Mouse (Mus musculus): Measurements from ENCODE around the gene Nupr1. TPM values are rescaled to one million over a fixed set of nuclear protein-coding genes. Genes with fewer than 3 reads are reported as not detected.
"Not testable (repeated sequence)": the region's sequence is repeated elsewhere in the genome, so short reads cannot be mapped to it uniquely, and the experiment has no call there.

Nupr1 gene
- total RNA-seq, 2 experiments from 2014 or later = 11.5 to 15.9 TPM

DNA sequence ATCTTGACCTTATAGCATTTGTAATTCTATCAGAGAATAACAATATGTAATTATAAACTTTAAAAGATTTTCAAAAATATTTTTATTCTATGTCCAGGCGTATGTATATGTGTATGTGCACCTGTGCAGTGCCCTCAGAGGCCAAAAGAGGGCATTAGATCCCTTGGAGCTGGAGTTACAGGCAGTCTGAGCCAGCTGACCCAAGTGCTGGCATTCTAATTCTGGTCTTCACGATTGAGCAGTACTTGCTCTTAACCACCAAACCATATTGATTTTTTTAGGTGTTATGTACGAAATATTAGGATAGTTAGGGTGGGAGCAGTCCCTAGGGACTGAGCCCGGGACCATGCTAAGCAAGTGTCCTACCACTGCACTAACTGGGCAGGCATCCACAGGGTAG lies 17.8 kb upstream of the Nupr1 start:
- peak in 1 of 2 experiments; percentile 33 for DNase-seq (ENCODE audit: low spot score in 2 of 2)
- intact Hi-C loops (cut with DNase I) = loop anchor here (5.0 kb wide), 1 partner anchor 44 kb away; no protein-coding TSS in a partner anchor

DNA sequence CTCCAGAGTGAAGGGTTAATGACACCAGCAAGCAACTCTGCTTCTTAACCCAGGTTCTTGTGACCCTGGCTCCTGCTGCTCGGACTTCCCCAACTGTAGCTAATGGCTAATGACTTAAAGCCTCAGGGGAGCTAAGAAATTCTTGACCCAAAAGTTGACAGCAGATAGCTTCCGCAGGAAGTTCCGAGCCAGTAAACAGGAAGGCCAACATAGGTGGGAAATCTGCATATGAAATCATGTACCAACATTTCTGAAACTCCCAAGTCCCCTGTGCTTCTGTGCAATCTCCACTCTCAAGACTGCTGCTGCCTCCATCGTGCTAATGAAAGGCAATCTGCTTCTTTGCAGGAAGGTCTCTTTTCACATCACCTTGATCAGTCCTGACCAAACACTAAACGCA lies 15.0 kb upstream of the Nupr1 start:
- DNase-seq (ENCODE audit: low spot score in 2 of 2) = no peak
- intact Hi-C loops (cut with DNase I) = loop anchor here (5.0 kb wide), 1 partner anchor 47 kb away; no protein-coding TSS in a partner anchor

DNA sequence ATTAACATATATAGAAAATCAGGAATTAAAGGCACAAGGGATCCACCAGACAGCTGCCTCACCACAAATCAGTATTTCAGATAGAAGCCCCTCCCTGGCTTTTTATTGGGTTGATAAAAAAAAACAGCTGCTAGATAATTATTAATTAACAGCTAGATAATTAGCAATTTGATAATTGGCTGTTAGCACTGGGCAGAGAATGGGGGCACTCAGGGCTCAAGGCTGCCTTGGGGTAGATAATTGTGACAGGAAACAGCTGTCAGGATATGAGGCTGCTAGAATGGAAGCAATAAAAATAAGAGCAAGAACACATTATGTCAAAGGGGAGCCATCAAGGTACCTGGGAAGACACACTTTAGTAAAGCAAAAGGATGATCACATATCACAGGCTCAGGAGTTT lies 14.3 kb upstream of the Nupr1 start:
- no peak for DNase-seq (ENCODE audit: low spot score in 2 of 2)
- intact Hi-C loops (cut with DNase I) = loop anchor here (5.0 kb wide), 1 partner anchor 47 kb away; no protein-coding TSS in a partner anchor

DNA sequence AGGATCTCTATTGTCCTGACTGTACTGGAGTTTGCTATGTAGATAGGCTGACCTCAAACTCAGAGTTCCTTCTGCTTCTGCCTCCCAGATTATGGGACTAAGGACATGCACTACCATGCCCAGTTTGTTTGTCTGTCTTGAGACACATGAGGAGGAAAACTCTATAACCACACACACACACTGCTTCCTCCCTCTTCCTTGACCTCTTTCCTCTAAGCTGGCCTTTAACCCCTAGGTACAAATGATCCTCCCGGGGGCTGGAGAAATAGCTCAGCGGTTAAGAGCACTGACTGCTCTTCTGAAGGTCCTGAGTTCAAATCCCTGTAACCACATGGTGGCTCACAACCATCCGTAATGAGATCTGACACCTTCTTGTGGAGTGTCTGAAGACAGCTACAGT lies 13.7 kb upstream of the Nupr1 start:
- intact Hi-C loops (cut with DNase I) = no loop called here
- DNase-seq (ENCODE audit: low spot score in 2 of 2) = no peak

DNA sequence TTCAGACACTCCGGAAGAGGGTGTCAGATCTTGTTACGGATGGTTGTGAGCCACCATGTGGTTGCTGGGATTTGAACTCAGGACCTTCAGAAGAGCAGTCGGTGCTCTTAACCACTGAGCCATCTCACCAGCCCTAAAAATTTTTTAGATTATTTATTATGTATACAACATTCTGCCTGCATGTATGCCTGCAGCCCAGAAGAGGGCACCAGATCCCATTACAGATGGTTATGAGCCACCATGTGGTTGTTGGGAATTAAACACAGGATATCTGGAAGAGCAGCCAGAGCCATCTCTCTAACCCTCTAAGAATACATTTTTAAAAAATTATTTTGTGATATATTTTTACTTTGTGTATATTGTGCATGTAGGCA lies 12.6 kb upstream of the Nupr1 start:
- intact Hi-C loops (cut with DNase I) = not testable (repeated sequence)
- peak; percentile 27 to 44 for DNase-seq (ENCODE audit: low spot score in 2 of 2)

DNA sequence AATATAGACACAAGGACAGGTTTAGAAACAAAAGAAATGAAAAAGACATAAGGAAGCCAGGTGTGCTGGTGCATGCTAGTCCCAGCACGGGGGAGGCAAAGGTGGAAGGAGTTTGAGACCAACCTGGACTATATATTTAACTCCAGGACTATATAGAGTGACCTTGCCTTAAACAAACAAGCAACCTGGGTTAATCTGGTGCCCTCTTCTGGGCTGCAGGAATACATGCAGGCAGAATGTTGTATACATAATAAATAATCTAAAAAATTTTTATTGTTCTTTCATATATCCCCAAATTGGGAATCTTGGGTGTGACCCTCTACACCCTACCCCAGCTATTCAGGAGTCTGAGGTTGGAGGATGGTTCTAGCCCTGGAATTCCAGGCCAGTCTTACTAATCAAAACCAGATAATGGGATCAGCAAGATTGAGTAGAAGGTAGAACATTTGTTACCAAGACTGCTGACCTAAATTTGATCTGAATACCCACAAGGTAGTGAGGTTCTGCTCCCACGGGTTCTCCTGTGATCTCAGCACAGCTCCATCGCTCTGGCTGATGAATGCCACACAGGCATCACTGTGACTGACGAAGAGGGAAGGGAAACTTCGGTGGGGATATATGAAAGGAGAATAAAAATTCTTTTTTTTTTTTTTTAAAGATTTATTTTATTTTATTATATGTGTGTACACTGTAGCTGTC lies 12.0 kb upstream of the Nupr1 start:
- no peak for DNase-seq (ENCODE audit: low spot score in 2 of 2)
- intact Hi-C loops (cut with DNase I) = no loop called here

DNA sequence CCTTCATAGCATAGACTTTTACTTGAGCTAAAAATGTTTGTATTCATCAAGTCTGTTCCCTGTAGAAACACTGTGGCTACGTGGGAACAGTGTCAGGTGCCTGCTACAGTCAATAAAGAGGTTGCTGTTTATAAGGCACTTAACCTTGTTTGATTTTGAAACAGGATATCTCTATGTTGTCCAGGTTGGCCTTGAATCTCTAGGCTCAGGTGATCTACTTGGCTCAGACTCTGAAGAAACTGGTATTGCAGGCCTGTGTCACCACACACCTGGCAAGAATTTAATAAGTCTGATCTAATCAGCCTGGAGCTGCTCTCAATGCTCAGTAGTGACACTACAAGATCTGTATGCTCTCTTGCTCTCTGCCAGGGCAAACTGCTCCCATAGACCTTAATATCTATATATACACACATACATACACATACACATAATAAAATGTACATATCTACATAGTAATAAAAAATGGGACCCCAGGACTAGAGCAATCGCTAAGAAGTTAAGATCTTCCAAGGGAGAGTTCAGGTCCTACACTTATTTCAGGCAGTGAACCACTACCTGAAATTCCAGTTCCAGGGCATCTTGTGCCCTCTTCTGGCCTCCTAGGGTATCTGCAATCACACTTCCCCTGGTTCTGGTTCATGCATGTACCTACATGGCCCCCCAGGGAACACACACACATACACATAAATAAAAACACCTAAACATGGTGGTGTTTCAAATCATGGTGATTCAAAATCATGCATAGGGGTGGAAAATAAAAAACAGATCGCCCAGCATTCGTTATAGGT lies 6.3 kb upstream of the Nupr1 start:
- DNase-seq (ENCODE audit: low spot score in 2 of 2) = peak; percentile 32 to 37
- intact Hi-C loops (cut with DNase I) = loop anchor here (2.0 kb wide), 1 partner anchor 50 kb away; no protein-coding TSS in a partner anchor

DNA sequence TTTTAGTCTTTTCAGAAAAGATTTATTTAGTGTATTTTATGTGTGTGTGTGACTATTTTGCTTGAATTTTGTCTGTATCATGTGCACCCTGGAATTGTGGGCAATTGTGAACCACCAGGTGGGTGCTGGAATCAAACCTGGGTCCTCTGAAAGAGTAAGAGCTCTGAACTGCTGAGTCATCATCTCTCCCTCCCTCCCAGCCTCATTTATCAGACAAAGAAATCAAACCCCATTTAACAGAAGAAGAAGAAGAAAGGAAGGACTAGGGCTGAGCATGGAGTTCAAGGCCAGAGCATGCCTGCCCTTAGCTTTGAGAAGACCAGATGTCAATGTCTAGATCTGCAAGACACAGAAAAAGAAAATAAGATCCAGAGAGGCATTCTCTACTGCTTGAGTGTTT lies 4.7 kb upstream of the Nupr1 start:
- intact Hi-C loops (cut with DNase I) = no loop called here

DNA sequence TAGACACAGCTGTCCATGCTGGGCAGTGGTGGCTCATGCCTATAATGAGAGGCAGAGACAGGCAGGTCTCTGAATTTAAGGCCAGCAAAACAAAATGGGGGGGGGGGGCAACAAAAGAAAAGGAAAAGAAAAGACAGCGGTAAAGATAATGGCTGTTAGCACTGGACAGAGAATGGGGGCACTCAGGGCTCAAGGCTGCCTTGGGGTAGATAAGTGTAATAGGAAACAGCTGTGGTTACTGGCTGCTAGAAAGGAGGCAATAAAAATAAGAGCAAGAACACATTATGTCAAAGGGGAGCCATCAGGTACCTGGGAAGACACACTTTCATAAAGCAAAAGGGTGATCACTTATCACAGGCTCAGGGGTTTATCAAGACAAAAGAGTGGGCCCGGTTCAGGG lies 1.8 kb upstream of the Nupr1 start:
- intact Hi-C loops (cut with DNase I) = no loop called here
- no peak for DNase-seq (ENCODE audit: low spot score in 2 of 2)

More for the DNA sequence above, 4.7 kb upstream of the Nupr1 start:
- DNase-seq (ENCODE audit: low spot score in 2 of 2) = no peak

DNA sequence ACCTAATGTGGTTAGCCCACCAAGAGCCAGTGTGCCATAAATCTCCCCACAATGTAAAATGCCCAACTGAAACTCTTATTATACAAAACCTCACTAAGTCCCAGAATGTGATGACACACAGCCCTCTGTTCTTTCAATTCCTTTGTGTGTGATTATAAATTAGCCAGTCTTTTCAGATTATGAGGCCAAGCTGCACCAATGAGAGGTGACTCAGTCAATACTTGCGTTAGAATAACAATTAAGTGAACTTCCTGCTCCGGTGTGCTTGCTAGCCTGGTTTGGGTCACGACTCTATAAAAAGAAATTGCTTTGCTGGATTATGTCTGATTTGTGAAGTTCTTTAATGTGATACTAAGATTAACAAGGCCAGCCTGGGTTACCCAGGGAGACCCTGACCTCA lies 746 bp downstream of the Nupr1 start:
- DNase-seq (ENCODE audit: low spot score in 2 of 2) = no peak
- intact Hi-C loops (cut with DNase I) = no loop called here

DNA sequence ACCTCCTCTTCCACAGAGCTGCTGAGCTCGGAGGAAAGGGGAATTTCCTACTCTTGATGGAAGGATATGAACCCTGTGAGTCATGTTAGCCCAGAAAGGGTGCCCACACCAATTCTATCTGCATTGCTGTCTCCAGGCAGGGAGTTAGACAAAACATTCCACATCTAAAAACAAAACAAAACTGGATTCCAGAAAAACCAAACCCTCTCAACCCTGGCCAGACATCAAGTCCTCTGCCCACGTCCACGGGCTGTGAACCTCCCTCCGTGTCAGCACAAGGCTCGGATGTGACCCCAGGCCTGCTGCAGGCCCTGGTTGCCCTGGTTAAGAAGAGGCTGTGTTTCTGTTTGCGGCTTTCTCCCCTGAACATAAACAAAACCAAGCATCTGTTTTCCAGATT lies 2.5 kb downstream of the Nupr1 start:
- intact Hi-C loops (cut with DNase I) = no loop called here
- DNase-seq (ENCODE audit: low spot score in 2 of 2) = no peak

DNA sequence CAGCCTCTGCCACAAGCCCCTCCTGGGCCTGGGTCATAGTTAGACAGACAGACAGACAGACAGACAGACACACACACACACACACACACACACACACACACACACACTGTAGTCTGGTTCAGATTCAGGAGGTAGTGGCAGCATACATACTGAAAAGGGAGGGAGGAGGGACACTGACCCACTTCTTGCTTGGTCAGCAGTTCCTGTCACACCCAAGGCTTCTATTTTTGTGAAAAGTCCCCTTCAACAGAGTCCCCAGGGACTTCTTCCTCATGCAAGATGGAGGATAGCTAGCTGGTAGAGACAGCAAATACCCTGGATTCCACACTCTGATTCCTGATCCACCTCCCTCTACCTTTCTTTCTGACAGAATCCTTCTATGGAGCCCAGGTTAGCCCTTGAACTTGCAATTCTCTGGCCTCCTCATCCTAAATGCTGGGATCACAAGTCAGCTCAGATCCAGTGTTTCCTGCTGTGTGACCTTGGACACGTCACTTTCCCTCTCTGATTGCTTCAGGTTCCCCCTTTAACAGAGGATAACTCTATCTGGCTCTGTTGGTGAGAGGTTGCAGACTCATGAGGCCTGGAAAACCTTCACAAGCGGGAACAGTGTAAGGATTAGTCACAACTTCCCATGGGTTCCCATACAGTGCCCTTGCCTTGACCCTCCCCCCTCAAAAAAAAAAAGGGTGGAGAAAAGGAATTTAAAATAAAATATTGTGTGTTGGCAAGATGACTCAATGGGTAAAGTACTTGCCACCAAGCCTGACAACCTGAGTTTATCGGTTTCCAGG lies 4.7 kb downstream of the Nupr1 start:
- DNase-seq (ENCODE audit: low spot score in 2 of 2) = no peak
- intact Hi-C loops (cut with DNase I) = no loop called here

DNA sequence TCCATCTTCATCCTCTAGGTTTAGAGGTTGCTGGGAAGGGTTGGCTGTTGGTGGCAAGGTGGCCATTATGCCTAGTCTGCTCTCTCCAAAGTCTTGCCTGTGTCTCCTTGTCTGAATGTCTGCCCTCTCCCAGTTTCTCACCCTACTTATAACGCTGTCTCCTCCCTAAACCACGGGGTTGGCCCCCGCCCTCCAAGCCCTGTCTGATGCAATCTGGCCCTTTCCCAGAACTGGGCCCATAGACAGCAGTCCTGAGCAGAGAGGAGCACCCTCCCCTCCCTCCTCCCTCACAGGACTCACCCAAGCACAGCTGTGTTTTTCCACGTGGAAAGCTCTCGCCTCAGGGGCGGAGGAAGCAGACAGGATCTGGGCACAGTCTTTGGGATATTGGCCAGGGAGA lies 5.3 kb downstream of the Nupr1 start:
- peak; percentile 44 to 45 for DNase-seq (ENCODE audit: low spot score in 2 of 2)
- intact Hi-C loops (cut with DNase I) = no loop called here

DNA sequence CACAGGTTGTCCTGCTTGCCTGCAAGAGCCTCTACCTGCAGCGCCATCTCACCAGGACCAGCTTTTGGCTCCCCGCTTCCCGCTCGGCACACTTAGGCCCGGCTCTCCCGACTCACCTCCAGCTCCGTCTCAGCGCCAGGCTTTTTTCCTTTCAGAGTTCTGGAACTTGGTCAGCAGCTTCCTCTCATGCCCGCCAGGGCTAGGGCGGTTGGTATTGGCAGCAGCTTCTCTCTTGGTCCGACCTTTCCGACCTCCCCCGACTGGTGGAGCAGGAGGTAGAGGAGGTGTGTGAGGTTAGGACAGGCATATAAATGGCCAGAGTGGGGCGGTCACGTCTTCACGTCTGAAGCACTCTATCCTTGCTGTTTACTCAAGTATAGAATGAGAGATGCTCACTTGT lies 5.9 kb downstream of the Nupr1 start:
- intact Hi-C loops (cut with DNase I) = no loop called here

DNA sequence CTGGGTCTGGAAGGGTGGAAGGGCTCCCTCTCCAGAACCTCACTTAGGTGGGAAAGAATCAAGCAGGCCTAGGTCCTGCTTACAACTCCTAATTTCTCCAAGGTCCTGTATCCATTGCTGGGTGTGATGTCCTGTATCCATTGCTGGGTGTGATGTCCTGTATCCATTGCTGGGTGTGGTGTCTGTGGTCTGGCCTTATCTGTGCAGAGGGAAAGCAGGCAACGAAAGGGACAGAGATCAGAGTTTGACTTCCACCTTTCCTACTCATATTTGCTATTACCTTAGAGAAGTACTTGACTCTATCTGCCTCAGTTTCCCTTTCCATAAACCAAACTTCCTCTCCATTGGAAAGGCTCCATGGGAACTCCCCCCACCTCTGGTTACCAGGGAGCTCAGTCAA lies 7.3 kb downstream of the Nupr1 start:
- intact Hi-C loops (cut with DNase I) = no loop called here
- no peak for DNase-seq (ENCODE audit: low spot score in 2 of 2)

More for the DNA sequence above, 5.9 kb downstream of the Nupr1 start:
- DNase-seq (ENCODE audit: low spot score in 2 of 2) = no peak

DNA sequence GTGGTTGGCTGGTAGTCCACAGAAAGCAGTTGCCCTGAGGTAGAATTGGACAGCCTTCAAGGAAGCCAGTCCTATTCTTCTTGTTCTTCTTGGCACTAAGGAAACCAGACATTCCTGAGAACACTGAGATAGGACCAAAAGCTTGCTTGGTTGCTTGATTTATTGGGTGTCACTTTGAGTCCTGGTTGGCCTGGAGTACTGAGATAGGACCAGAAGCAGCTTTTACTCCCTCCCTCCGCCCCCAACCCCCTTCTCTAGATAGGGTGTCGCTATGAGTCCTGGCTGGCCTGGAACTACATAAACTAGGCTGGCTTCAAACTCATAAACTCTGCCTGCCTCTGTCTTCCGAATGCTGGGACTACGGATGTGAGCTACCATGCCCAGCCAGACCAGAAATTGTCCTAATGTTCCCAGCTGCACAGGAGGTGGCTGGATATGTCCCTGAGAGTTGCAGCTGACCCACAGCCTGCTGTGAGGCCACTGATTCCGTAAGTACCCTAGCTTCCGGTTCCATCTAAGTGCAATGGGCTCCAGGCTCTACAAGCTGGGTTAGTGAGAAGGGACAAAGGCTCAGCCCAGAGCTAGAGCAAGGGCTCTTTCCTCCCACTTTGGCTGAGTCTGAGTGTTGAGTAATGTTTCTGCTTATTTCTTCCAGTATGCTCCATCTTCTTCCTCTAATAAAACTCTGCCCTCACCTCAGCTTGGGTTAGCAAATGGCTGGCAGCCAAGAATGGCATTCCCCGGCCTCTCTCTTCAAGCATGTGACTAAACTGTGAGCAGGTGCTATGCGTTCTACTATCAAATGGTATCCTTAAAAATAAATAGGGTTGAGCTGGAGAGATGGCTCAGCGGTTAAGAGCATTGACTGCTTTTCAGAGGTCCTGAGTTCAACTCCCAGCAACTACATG lies 9.0 kb downstream of the Nupr1 start:
- intact Hi-C loops (cut with DNase I) = no loop called here

DNA sequence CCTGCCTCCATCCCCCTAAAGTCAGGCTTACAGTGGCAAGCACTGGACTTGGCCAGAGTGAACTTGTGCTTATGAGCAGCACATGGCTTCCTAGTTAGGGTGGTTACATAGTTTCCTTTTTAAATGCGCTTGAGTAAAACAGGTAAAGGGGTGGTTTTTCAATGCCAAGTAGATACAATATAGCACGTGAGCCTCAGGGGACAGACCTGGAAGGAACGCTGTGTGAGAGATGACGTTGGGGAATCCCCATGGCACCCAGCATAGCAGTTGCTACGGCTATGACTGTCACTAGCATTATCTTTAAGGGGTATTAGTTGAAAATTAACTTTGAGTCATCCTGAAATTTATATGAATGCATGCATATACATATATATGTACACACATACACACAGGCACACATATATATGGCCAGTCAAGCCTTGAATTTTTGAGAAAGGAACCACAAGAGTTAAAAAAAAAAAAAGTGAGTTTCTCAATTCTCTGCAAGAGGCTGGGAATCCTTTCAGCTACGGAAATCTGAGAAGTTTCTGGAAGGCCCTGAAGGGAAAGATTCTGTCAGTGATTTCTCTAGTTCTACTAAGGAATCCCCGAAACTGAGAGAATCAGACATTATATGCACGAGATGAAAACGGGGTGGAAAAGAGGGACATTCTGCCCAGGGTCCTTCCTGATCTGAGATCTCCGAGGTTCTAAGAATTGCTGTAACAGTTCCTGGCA lies 10.9 kb downstream of the Nupr1 start:
- no peak for DNase-seq (ENCODE audit: low spot score in 2 of 2)
- intact Hi-C loops (cut with DNase I) = no loop called here

More for the DNA sequence above, 9.0 kb downstream of the Nupr1 start:
- no peak for DNase-seq (ENCODE audit: low spot score in 2 of 2)

DNA sequence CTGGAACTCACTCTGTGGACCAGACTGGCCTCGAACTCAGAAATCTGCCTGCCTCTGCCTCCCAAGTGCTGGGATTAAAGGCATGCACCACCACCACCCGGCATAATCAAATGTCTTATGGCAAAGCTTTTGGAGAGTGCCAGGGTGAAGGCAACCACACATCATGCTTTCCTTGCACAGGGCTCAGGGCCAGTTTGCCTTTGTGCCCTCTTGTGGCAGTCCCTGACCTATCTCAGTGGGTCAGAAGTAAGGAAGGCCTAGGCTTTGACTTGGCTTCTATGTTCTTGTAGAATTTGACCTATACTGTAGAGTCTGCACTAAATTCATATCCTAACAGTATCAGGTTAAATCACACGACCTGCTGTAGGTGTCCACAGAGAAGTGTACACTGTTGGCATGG lies 14.0 kb downstream of the Nupr1 start:
- intact Hi-C loops (cut with DNase I) = no loop called here

More for the DNA sequence above, 14.0 kb downstream of the Nupr1 start:
- DNase-seq (ENCODE audit: low spot score in 2 of 2) = no peak
